Mouse (Mus musculus) cortical plate, adult 2 months (tissue): ENCODE results near the gene Tbc1d1.

Experiments
- CTCF ChIP-seq: fragments of 200-500 bp; IDR thresholded peaks from 2 replicates; pipeline ENCODE4 v1.5.1; 2011; ENCODE audit warnings: mild to moderate bottlenecking, control low read depth, low read length; ENCODE audit not compliant: insufficient read depth; ENCODE audit errors: extremely low read depth
- POLR2A ChIP-seq: fragments of 200-500 bp; IDR thresholded peaks from 2 replicates; pipeline ENCODE4 v1.6.1; 2011; ENCODE audit warnings: mild to moderate bottlenecking, low read length, control low read depth; ENCODE audit not compliant: insufficient read depth; ENCODE audit errors: extremely low read depth

GRCm38 (mm10) chr5:64360147-64360875, 204.2 kb downstream of the Tbc1d1 start:
- TF ChIP-seq CTCF = no peak
- no peak for TF ChIP-seq POLR2A
